In the genomic region with DNA sequence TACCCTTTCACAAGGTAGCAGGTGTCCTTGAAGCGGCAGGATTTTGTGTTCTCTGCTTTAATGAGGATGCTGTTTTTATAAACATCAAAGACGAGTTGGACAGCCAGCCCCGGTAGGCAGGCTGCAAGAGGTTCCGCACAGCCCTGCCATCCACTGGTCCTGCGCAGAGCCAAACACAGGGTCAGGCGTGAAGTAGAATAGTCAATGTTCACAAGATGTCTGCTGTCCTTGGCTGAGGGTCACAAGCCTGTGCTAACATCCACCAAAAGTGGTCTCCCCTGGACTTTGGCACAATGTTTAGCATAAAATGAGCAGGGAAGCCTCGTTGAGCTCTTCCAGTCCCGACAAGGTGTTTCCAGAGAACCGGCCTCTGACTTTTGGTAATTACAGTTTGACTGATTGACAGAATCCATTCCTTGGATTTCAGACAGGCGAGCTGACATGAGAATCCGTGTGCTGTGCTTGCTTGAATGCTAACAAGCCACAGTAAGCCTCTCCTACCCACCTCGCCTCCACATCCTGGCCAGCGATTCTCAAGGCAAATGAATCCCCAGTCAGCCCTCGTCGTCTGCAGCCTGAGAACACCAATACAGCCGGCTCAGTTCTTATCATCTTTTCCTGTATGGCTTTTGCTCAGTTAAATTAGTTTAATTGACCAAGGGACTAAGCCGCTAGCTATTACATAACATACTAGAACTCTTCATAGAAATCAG, we compare ENCODE assay signal across 20 mouse cellular contexts.
A peak's percentile ranks its signal among the peaks of the same experiment; 100 is the strongest.
DNase-seq lines count a peak whose midpoint lies in the region; ATAC-seq lines count a peak whose summit lies in the region.
"Had no signal": no experiment of that assay in that cellular context is flagged by ENCODE, and none has a peak within 500 bp of the region (broad histone marks: within the 10 kb centered on the region; RNA-seq: fewer than 3 reads in every experiment).

No protein-coding gene starts in this region.

- 0 out of 2 replicates have a peak, but pooled peaks have one; percentile 17 for ATAC-seq in forebrain, embryonic 12.5 days (ENCODE audit: low FRiP score)
- no peak for ATAC-seq in hindbrain, embryonic 14.5 days (ENCODE audit: low FRiP score)
- no peak for ATAC-seq in hindbrain, embryonic 11.5 days (ENCODE audit: low FRiP score)
- no peak for ATAC-seq in midbrain, embryonic 14.5 days (ENCODE audit: low FRiP score, low TSS enrichment)
- ATAC-seq: activated CD4-positive, CD25-positive, alpha-beta regulatory T cell, adult 4 months; CD4-positive, CD25-positive, alpha-beta regulatory T cell, adult 4 months; forebrain, embryonic 14.5 days; intestine, embryonic 15.5 days; Patski had no signal

- H3K27me3 ChIP-seq in forebrain, embryonic 12.5 days: no peaks in the 10 kb centered on the region
- no peaks in the 10 kb centered on the region for H3K27me3 ChIP-seq in forebrain, embryonic 10.5 days (ENCODE audit: poor library complexity, severe bottlenecking)
- H3K27me3 ChIP-seq in hindbrain, embryonic 14.5 days (ENCODE audit: control insufficient read depth, insufficient read depth, low read length): no peaks in the 10 kb centered on the region
- H3K27me3 ChIP-seq in hindbrain, embryonic 11.5 days (ENCODE audit: control insufficient read depth, insufficient read depth, low read length): no peaks in the 10 kb centered on the region
- no peaks in the 10 kb centered on the region for H3K27me3 ChIP-seq in midbrain, embryonic 14.5 days (ENCODE audit: control insufficient read depth, insufficient read depth, low read length)
- H3K27me3 ChIP-seq: heart, embryonic 13.5 days; intestine, embryonic 15.5 days; kidney, embryonic 15.5 days; liver, embryonic 15.5 days; neural tube, embryonic 12.5 days had no signal

- peaks cover 17% of the 10 kb centered on the region; the same call in 1 of the 2 replicates for H3K4me1 ChIP-seq in forebrain, embryonic 12.5 days
- H3K4me1 ChIP-seq in forebrain, embryonic 10.5 days: peaks cover 17% of the 10 kb centered on the region
- peaks cover 14% of the 10 kb centered on the region for H3K4me1 ChIP-seq in hindbrain, embryonic 14.5 days (replicated peaks; ENCODE audit: control insufficient read depth, insufficient read depth, low read length)
- H3K4me1 ChIP-seq in hindbrain, embryonic 11.5 days (replicated peaks; ENCODE audit: control insufficient read depth, insufficient read depth, low read length): no peaks in the 10 kb centered on the region
- peaks cover 6% of the 10 kb centered on the region for H3K4me1 ChIP-seq in midbrain, embryonic 14.5 days (ENCODE audit: control insufficient read depth, insufficient read depth, low read length)
- H3K4me1 ChIP-seq: heart, embryonic 13.5 days; intestine, embryonic 15.5 days; kidney, embryonic 15.5 days; liver, embryonic 15.5 days had no signal

- H3K4me3 ChIP-seq in forebrain, embryonic 12.5 days (replicated peaks): no peak overlapping the region
- H3K4me3 ChIP-seq in forebrain, embryonic 10.5 days: no peak overlapping the region
- no peak overlapping the region for H3K4me3 ChIP-seq in hindbrain, embryonic 14.5 days (replicated peaks; ENCODE audit: low read length)
- no peak overlapping the region for H3K4me3 ChIP-seq in hindbrain, embryonic 11.5 days (ENCODE audit: low read depth, low read length)
- H3K4me3 ChIP-seq in midbrain, embryonic 14.5 days (replicated peaks; ENCODE audit: low read depth, low read length): no peak overlapping the region
- H3K4me3 ChIP-seq: gastrocnemius, adult 2 months; heart, embryonic 13.5 days; intestine, embryonic 15.5 days; kidney, embryonic 15.5 days; liver, embryonic 15.5 days; neural tube, embryonic 12.5 days had no signal

- H3K27ac ChIP-seq in forebrain, embryonic 12.5 days: no peak overlapping the region
- no peak overlapping the region for H3K27ac ChIP-seq in forebrain, embryonic 10.5 days
- H3K27ac ChIP-seq in hindbrain, embryonic 14.5 days: 0 out of 2 replicates have a peak overlapping the region, but pooled peaks have one; percentile 21
- no peak overlapping the region for H3K27ac ChIP-seq in hindbrain, embryonic 11.5 days (ENCODE audit: low read depth, low read length)
- peak overlapping the region; percentile 66 for H3K27ac ChIP-seq in midbrain, embryonic 14.5 days (replicated peaks; ENCODE audit: low read depth, low read length)
- H3K27ac ChIP-seq: gastrocnemius, adult 2 months; heart, embryonic 13.5 days; intestine, embryonic 15.5 days; kidney, embryonic 15.5 days; liver, embryonic 15.5 days; neural tube, embryonic 12.5 days had no signal

- no peak for DNase-seq in forebrain, embryonic 10.5 days (ENCODE audit: extremely low spot score, low spot score)
- no peak for DNase-seq in hindbrain, embryonic 14.5 days (ENCODE audit: low spot score)
- DNase-seq in hindbrain, embryonic 11.5 days (ENCODE audit: low spot score): no peak
- peak; percentile 4 for DNase-seq in ZHBTc4 (ENCODE audit: low read depth, low spot score)
- peak; percentile 61 for DNase-seq in midbrain, embryonic 14.5 days
- DNase-seq in urinary bladder, postnatal 25 days (ENCODE audit: low spot score): no peak
- DNase-seq: adrenal gland, postnatal 10 days; cerebellum, adult 11 months; cerebellum, postnatal 25 days; gastrocnemius, adult 2 months had no signal

- H3K9ac ChIP-seq in forebrain, embryonic 12.5 days: no peak overlapping the region
- no peak overlapping the region for H3K9ac ChIP-seq in hindbrain, embryonic 14.5 days
- H3K9ac ChIP-seq in hindbrain, embryonic 11.5 days (ENCODE audit: low read depth, low read length): no peak overlapping the region
- H3K9ac ChIP-seq in midbrain, embryonic 14.5 days (replicated peaks; ENCODE audit: low read length): no peak overlapping the region
- H3K9ac ChIP-seq: heart, embryonic 13.5 days; intestine, embryonic 15.5 days; kidney, embryonic 15.5 days; liver, embryonic 15.5 days; neural tube, embryonic 12.5 days had no signal

- 65% methylated on average over 17 of the region's 17 CpGs for WGBS in forebrain, embryonic 12.5 days
- WGBS in forebrain, embryonic 10.5 days: 82% methylated on average over 17 of the region's 17 CpGs
- 61% methylated on average over 17 of the region's 17 CpGs for WGBS in hindbrain, embryonic 14.5 days
- WGBS in hindbrain, embryonic 11.5 days: 83% methylated on average over 17 of the region's 17 CpGs
- 58% methylated on average over 17 of the region's 17 CpGs for WGBS in midbrain, embryonic 14.5 days

- no peak overlapping the region for H3K4me2 ChIP-seq in forebrain, embryonic 12.5 days
- H3K4me2 ChIP-seq in hindbrain, embryonic 14.5 days (replicated peaks): no peak overlapping the region
- H3K4me2 ChIP-seq in hindbrain, embryonic 11.5 days (replicated peaks; ENCODE audit: low read depth, low read length): no peak overlapping the region
- H3K4me2 ChIP-seq in midbrain, embryonic 14.5 days (ENCODE audit: low read length): no peak overlapping the region
- H3K4me2 ChIP-seq: heart, embryonic 13.5 days; intestine, embryonic 15.5 days; kidney, embryonic 15.5 days; liver, embryonic 15.5 days; neural tube, embryonic 12.5 days had no signal

- H3K36me3 ChIP-seq in forebrain, embryonic 12.5 days (replicated peaks): no peaks in the 10 kb centered on the region
- no peaks in the 10 kb centered on the region for H3K36me3 ChIP-seq in forebrain, embryonic 10.5 days (replicated peaks)
- no peaks in the 10 kb centered on the region for H3K36me3 ChIP-seq in hindbrain, embryonic 14.5 days (replicated peaks; ENCODE audit: control insufficient read depth, insufficient read depth)
- H3K36me3 ChIP-seq in hindbrain, embryonic 11.5 days (ENCODE audit: control insufficient read depth, insufficient read depth, low read length): no peaks in the 10 kb centered on the region
- H3K36me3 ChIP-seq in midbrain, embryonic 14.5 days (ENCODE audit: control insufficient read depth, insufficient read depth, low read length): no peaks in the 10 kb centered on the region
- H3K36me3 ChIP-seq: heart, embryonic 13.5 days; intestine, embryonic 15.5 days; kidney, embryonic 15.5 days; liver, embryonic 15.5 days; neural tube, embryonic 12.5 days had no signal

- H3K9me3 ChIP-seq in forebrain, embryonic 12.5 days: no peaks in the 10 kb centered on the region
- H3K9me3 ChIP-seq in forebrain, embryonic 10.5 days: no peaks in the 10 kb centered on the region
- H3K9me3 ChIP-seq in hindbrain, embryonic 14.5 days (ENCODE audit: control insufficient read depth, low read length): no peaks in the 10 kb centered on the region
- no peaks in the 10 kb centered on the region for H3K9me3 ChIP-seq in hindbrain, embryonic 11.5 days (ENCODE audit: control insufficient read depth, low read length)
- H3K9me3 ChIP-seq in midbrain, embryonic 14.5 days (ENCODE audit: control insufficient read depth, low read length): no peaks in the 10 kb centered on the region
- H3K9me3 ChIP-seq: heart, embryonic 13.5 days; intestine, embryonic 15.5 days; kidney, embryonic 15.5 days; liver, embryonic 15.5 days; neural tube, embryonic 12.5 days had no signal

Comparison
In these comparisons a context has a peak if more than half of its experiments do, and no peak if none do; other contexts are left out.
1. H3K27ac ChIP-seq: peak in hindbrain, embryonic 14.5 days (single experiment) and midbrain, embryonic 14.5 days (single experiment); none in forebrain, embryonic 12.5 days (single experiment), forebrain, embryonic 10.5 days (single experiment) and hindbrain, embryonic 11.5 days (single experiment).
2. DNase-seq: peak in ZHBTc4 (single experiment) and midbrain, embryonic 14.5 days (single experiment); none in forebrain, embryonic 10.5 days (single experiment), hindbrain, embryonic 14.5 days (single experiment), hindbrain, embryonic 11.5 days (single experiment) and urinary bladder, postnatal 25 days (single experiment).